Mouse (Mus musculus): ENCODE results near the gene Ssrp1. TPM values are rescaled to one million over a fixed set of nuclear protein-coding genes. Genes with fewer than 3 reads are reported as not detected.

Ssrp1 gene
- polyA plus RNA-seq, 1 experiment from 2014 or later = 244 TPM

DNA sequence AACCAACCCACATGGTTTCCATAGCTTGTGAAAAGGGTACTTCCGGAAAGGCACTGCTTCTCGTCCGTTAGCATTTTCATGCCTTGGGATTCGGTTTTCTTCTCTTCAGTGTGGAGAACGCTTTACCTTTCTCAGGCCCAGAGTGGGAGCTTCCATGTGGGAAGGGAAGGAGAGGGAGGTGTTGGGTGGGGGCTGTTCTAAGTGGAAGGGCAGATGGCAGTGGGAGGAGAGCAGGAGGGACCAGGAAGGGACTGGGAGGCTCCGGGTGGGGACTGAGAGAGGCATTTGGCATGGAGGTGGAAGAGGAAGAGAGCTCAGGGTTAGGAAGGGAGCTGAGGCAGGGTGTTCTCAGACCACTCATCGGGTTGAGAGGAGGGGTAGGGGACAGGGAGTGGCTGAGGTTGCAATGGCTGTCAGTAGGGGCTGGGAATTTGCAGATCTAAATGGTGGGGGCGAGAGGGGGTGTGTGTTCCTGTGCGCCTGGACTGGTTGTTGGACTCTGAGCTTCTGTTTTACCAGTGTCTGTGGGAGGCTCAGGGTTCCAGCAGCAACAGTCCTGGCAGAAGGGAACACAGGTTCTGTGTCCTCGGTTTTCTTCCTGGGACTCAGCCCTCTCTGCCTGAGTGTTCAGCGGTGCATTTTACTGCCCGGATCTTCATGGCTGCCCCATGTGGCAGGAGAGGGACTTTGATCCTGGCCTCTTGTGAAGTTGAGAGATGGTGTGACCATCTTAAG, 28.3 kb downstream of the Ssrp1 start:
- WGBS = 64% methylated on average over 12 of the region's 12 CpGs
- peaks cover 17% of the 10 kb centered on the region for H3K36me3 ChIP-seq (ENCODE audit: control insufficient read depth, insufficient read depth, low read length)
- no peak overlapping the region for H3K4me2 ChIP-seq (ENCODE audit: low read depth, low read length)

GRCm38 (mm10) chr2:85066937-85067336, 29.9 kb downstream of the Ssrp1 start:
- WGBS = 88% methylated on average over 5 of the region's 5 CpGs
- Histone ChIP-seq H3K9me3 (ENCODE audit: control insufficient read depth, low read length) (no peaks in the 10 kb centered on the region), H3K36me3 (ENCODE audit: control insufficient read depth, insufficient read depth, low read length) (peaks cover 17% of the 10 kb centered on the region), H3K4me1 (ENCODE audit: control insufficient read depth, insufficient read depth, low read length) (peaks cover 42% of the 10 kb centered on the region), H3K4me2 (ENCODE audit: low read depth, low read length) (no peak overlapping the region), H3K4me3 (ENCODE audit: low read length) (no peak overlapping the region), H3K27ac (ENCODE audit: low read length) (no peak overlapping the region), H3K27me3 (replicated peaks; ENCODE audit: control insufficient read depth, insufficient read depth, low read length) (no peaks in the 10 kb centered on the region), H3K9ac (ENCODE audit: low read depth, low read length) (no peak overlapping the region)
- 0 out of 2 replicates have a peak, but pooled peaks have one; percentile 10 for ATAC-seq

More for the DNA sequence above, 28.3 kb downstream of the Ssrp1 start:
- no peak overlapping the region for H3K4me3 ChIP-seq (ENCODE audit: low read length)
- peaks cover 48% of the 10 kb centered on the region for H3K4me1 ChIP-seq (ENCODE audit: control insufficient read depth, insufficient read depth, low read length)
- H3K9me3 ChIP-seq (ENCODE audit: control insufficient read depth, low read length) = no peaks in the 10 kb centered on the region
- H3K27ac ChIP-seq (ENCODE audit: low read length) = no peak overlapping the region
- no peaks in the 10 kb centered on the region for H3K27me3 ChIP-seq (replicated peaks; ENCODE audit: control insufficient read depth, insufficient read depth, low read length)
- ATAC-seq = no peak
- H3K9ac ChIP-seq (ENCODE audit: low read depth, low read length) = no peak overlapping the region

DNA sequence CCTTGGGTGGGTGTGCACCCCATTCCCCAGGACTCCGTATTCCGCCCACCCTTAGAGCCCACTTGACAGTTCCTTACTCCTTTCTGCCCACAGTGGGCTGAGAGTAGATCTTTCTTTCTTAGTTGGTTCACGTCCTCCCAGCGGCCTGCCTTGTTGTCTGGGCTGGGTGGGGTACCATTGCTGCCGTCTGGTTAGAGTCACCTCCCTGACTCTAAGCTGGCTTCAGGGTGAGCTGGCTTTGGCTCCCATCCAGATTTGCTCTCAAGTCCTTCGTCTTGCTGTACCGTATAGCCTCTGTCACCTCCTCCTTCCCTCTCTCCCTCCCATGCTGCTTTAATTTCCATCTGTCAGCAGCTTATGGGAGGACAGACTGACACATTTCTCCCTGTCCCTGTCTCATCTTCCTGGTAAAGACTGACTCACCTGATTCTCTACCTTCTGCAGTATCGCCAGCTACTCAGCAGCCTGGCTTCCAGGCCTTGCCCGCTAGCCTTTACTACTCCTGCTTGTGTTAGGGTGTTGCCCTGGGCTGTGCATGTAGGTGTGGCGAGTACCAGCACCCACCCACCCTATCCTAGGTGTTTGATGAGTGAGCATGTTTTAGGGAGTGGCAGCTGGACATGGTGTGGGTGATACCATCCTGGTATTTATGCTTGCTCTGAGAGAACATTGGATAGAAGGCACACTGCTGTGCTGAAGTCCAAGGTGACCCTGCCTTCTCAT, 31.0 kb downstream of the Ssrp1 start:
- peak overlapping the region; percentile 37; the same call in 1 of the 2 replicates for H3K9ac ChIP-seq (ENCODE audit: low read depth, low read length)
- H3K27ac ChIP-seq (ENCODE audit: low read length) = peak overlapping the region; percentile 59
- H3K27me3 ChIP-seq (replicated peaks; ENCODE audit: control insufficient read depth, insufficient read depth, low read length) = no peaks in the 10 kb centered on the region
- 57% methylated on average over 10 of the region's 10 CpGs for WGBS
- ATAC-seq = peak; percentile 72
- H3K4me1 ChIP-seq (ENCODE audit: control insufficient read depth, insufficient read depth, low read length) = peaks cover 48% of the 10 kb centered on the region
- H3K4me3 ChIP-seq (ENCODE audit: low read length) = no peak overlapping the region
- H3K4me2 ChIP-seq (ENCODE audit: low read depth, low read length) = no peak overlapping the region
- H3K9me3 ChIP-seq (ENCODE audit: control insufficient read depth, low read length) = no peaks in the 10 kb centered on the region
- H3K36me3 ChIP-seq (ENCODE audit: control insufficient read depth, insufficient read depth, low read length) = peaks cover 13% of the 10 kb centered on the region

GRCm38 (mm10) chr2:85068626-85069025, 31.6 kb downstream of the Ssrp1 start:
- H3K4me2 ChIP-seq (ENCODE audit: low read depth, low read length) = no peak overlapping the region
- H3K36me3 ChIP-seq (ENCODE audit: control insufficient read depth, insufficient read depth, low read length) = peaks cover 9% of the 10 kb centered on the region; the same call in 1 of the 2 replicates
- no peaks in the 10 kb centered on the region for H3K27me3 ChIP-seq (replicated peaks; ENCODE audit: control insufficient read depth, insufficient read depth, low read length)
- H3K9me3 ChIP-seq (ENCODE audit: control insufficient read depth, low read length) = no peaks in the 10 kb centered on the region
- H3K27ac ChIP-seq (ENCODE audit: low read length) = peak overlapping the region; percentile 33; the same call in 1 of the 2 replicates
- WGBS = 79% methylated on average over 2 of the region's 2 CpGs
- no peak overlapping the region for H3K9ac ChIP-seq (ENCODE audit: low read depth, low read length)
- peak; percentile 6; the same call in 1 of the 2 replicates for ATAC-seq
- H3K4me1 ChIP-seq (ENCODE audit: control insufficient read depth, insufficient read depth, low read length) = peaks cover 48% of the 10 kb centered on the region
- H3K4me3 ChIP-seq (ENCODE audit: low read length) = no peak overlapping the region

- Histone ChIP-seq H3K27ac (ENCODE audit: low read length) (no peak overlapping the region), H3K9ac (ENCODE audit: low read depth, low read length) (no peak overlapping the region), H3K36me3 (ENCODE audit: control insufficient read depth, insufficient read depth, low read length) (peaks cover 14% of the 10 kb centered on the region), H3K4me2 (ENCODE audit: low read depth, low read length) (no peak overlapping the region), H3K27me3 (replicated peaks; ENCODE audit: control insufficient read depth, insufficient read depth, low read length) (no peaks in the 10 kb centered on the region), H3K4me1 (ENCODE audit: control insufficient read depth, insufficient read depth, low read length) (peaks cover 47% of the 10 kb centered on the region), H3K4me3 (ENCODE audit: low read length) (no peak overlapping the region), H3K9me3 (ENCODE audit: control insufficient read depth, low read length) (no peaks in the 10 kb centered on the region)
- no peak for ATAC-seq
- 84% methylated on average over 15 of the region's 15 CpGs for WGBS
These were observed 33.1 kb downstream of the Ssrp1 start for GRCm38 (mm10) chr2:85070086-85070485.

DNA sequence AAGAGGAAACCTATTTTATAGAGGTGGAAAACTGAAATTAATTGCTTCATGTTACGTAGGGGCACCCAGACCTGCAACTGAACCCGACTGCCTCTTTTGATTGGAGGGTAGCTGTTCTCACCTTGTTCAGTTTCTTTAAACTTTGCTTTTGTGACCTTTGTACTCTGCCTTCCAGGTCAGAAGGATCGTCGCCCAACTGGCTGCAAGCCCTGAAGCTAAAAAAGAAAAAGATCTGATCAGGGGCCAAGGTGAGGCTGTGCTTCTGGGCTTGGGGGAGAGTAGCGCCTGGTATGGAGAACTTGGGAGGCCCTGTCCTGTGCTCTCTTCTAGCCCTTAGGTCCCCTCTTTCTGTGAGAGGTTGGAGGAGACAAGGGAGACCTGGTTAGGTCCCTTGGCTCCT, 34.9 kb downstream of the Ssrp1 start:
- ATAC-seq = peak; percentile 48
- H3K9me3 ChIP-seq (ENCODE audit: control insufficient read depth, low read length) = no peaks in the 10 kb centered on the region
- no peaks in the 10 kb centered on the region for H3K27me3 ChIP-seq (replicated peaks; ENCODE audit: control insufficient read depth, insufficient read depth, low read length)
- H3K27ac ChIP-seq (ENCODE audit: low read length) = peak overlapping the region; percentile 36
- H3K36me3 ChIP-seq (ENCODE audit: control insufficient read depth, insufficient read depth, low read length) = peaks cover 11% of the 10 kb centered on the region
- H3K4me1 ChIP-seq (ENCODE audit: control insufficient read depth, insufficient read depth, low read length) = peaks cover 32% of the 10 kb centered on the region
- 0 out of 2 replicates have a peak overlapping the region, but pooled peaks have one; percentile 21 for H3K4me2 ChIP-seq (ENCODE audit: low read depth, low read length)
- H3K4me3 ChIP-seq (ENCODE audit: low read length) = no peak overlapping the region
- WGBS = 68% methylated on average over 5 of the region's 5 CpGs
- no peak overlapping the region for H3K9ac ChIP-seq (ENCODE audit: low read depth, low read length)

DNA sequence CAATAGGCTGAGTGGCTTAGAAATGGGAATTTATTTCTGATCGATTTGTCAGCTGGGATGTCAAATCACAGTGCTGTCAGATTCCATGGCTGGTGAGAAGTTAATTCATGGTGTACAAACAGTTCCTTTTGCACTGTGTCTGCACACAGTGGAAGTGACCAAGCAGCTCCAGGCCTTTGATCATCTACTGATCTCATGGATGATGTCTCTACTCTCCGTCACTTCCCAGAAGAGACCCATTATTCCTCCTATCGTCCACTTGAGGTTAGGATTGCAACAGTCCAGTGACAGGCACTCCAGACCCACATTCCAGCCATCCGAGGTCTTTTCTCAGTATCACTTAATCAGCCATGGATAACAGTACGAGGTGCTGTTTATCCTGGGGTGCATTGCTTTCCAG, 36.7 kb downstream of the Ssrp1 start:
- WGBS = 83% methylated on average over 5 of the region's 5 CpGs
- Histone ChIP-seq H3K9me3 (ENCODE audit: control insufficient read depth, low read length) (no peaks in the 10 kb centered on the region), H3K4me1 (ENCODE audit: control insufficient read depth, insufficient read depth, low read length) (peaks cover 14% of the 10 kb centered on the region), H3K27ac (ENCODE audit: low read length) (no peak overlapping the region), H3K9ac (ENCODE audit: low read depth, low read length) (no peak overlapping the region), H3K27me3 (replicated peaks; ENCODE audit: control insufficient read depth, insufficient read depth, low read length) (no peaks in the 10 kb centered on the region), H3K4me3 (ENCODE audit: low read length) (no peak overlapping the region), H3K4me2 (ENCODE audit: low read depth, low read length) (no peak overlapping the region), H3K36me3 (ENCODE audit: control insufficient read depth, insufficient read depth, low read length) (peaks cover 11% of the 10 kb centered on the region)
- no peak for ATAC-seq

- no peaks in the 10 kb centered on the region for H3K9me3 ChIP-seq (ENCODE audit: control insufficient read depth, low read length)
- no peak overlapping the region for H3K27ac ChIP-seq (ENCODE audit: low read length)
- peak; percentile 55 for ATAC-seq
- H3K27me3 ChIP-seq (replicated peaks; ENCODE audit: control insufficient read depth, insufficient read depth, low read length) = no peaks in the 10 kb centered on the region
- H3K4me1 ChIP-seq (ENCODE audit: control insufficient read depth, insufficient read depth, low read length) = peaks cover 6% of the 10 kb centered on the region; the same call in 1 of the 2 replicates
- 58% methylated on average over 11 of the region's 11 CpGs for WGBS
- H3K4me2 ChIP-seq (ENCODE audit: low read depth, low read length) = no peak overlapping the region
- H3K9ac ChIP-seq (ENCODE audit: low read depth, low read length) = no peak overlapping the region
- no peak overlapping the region for H3K4me3 ChIP-seq (ENCODE audit: low read length)
- no peaks in the 10 kb centered on the region for H3K36me3 ChIP-seq (ENCODE audit: control insufficient read depth, insufficient read depth, low read length)
These were observed 51.9 kb downstream of the Ssrp1 start for GRCm38 (mm10) chr2:85088716-85089646.

DNA sequence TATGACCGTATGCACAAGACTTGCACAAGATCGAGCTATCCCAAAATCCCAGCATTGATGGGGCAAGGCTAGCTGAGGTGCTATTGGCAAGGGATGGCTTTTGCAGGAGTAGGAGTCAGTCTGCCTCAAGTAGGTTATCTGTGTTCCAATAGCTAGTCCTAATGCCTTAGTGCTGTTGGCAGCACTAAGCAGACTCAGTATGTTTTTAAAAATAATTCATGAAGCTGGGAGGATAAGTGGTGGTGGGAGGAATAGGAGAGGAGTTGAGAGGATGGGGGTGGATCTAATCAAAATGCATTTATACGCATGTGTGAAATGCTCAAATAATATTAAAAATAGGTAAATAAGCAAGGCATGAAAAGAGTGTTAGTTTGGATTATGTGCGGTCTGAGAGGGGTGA, 54.3 kb downstream of the Ssrp1 start:
- WGBS = 95% methylated on average over 4 of the region's 4 CpGs

More for the DNA sequence above, 54.3 kb downstream of the Ssrp1 start:
- Histone ChIP-seq H3K27ac (ENCODE audit: low read length) (no peak overlapping the region), H3K4me1 (ENCODE audit: control insufficient read depth, insufficient read depth, low read length) (peaks cover 14% of the 10 kb centered on the region), H3K36me3 (ENCODE audit: control insufficient read depth, insufficient read depth, low read length) (no peaks in the 10 kb centered on the region), H3K4me3 (ENCODE audit: low read length) (no peak overlapping the region), H3K4me2 (ENCODE audit: low read depth, low read length) (no peak overlapping the region), H3K9me3 (ENCODE audit: control insufficient read depth, low read length) (no peaks in the 10 kb centered on the region), H3K9ac (ENCODE audit: low read depth, low read length) (no peak overlapping the region), H3K27me3 (replicated peaks; ENCODE audit: control insufficient read depth, insufficient read depth, low read length) (no peaks in the 10 kb centered on the region)
- ATAC-seq = no peak
